Mouse (Mus musculus) lung, adult 2 months (tissue): ENCODE measurements around the gene Serinc5.

ENCODE experiments used
- CTCF ChIP-seq: fragments of 200-500 bp; IDR thresholded peaks from 2 replicates; pipeline ENCODE4 v1.5.1; 2011; ENCODE audit warnings: mild to moderate bottlenecking, low read length, control low read depth; ENCODE audit not compliant: insufficient read depth
- POLR2A ChIP-seq: fragments of 200-500 bp; IDR thresholded peaks from 2 replicates; pipeline ENCODE4 v1.6.1; 2011; ENCODE audit warnings: low read depth, mild to moderate bottlenecking, control low read depth, low read length, borderline replicate concordance; ENCODE audit errors: extremely low read depth

DNA sequence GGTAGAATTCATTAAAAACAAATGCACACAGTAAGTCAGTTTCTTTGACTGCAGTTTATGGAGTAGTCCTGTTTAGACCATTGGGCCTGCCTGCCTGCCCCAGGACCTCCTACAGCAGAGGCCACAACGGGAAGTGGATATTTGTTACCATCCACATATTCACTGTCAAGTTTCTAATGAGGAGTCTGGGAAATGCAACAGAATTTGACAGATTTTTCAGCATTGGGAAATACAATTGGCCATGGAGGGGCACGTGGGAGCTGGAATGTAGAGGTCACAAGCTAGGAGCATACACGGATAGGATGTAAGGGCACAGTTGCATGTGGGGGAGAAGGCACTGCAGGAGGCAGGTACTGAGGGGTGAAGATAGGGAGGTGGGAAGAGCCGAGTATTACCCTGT, 21.7 kb downstream of the Serinc5 start:
- no peak for TF ChIP-seq POLR2A
- no peak for TF ChIP-seq CTCF
